Mouse (Mus musculus): ENCODE data around the gene Cep128. TPM values are rescaled to one million over a fixed set of nuclear protein-coding genes. Genes with fewer than 3 reads are reported as not detected.
A peak's percentile ranks its signal among the peaks of the same experiment; 100 is the strongest.
"Not testable (repeated sequence)": the region's sequence is repeated elsewhere in the genome, so short reads cannot be mapped to it uniquely, and the experiment has no call there.

Gene Cep128
- polyA plus RNA-seq, 1 experiment from 2014 or later = 8.6 TPM

DNA sequence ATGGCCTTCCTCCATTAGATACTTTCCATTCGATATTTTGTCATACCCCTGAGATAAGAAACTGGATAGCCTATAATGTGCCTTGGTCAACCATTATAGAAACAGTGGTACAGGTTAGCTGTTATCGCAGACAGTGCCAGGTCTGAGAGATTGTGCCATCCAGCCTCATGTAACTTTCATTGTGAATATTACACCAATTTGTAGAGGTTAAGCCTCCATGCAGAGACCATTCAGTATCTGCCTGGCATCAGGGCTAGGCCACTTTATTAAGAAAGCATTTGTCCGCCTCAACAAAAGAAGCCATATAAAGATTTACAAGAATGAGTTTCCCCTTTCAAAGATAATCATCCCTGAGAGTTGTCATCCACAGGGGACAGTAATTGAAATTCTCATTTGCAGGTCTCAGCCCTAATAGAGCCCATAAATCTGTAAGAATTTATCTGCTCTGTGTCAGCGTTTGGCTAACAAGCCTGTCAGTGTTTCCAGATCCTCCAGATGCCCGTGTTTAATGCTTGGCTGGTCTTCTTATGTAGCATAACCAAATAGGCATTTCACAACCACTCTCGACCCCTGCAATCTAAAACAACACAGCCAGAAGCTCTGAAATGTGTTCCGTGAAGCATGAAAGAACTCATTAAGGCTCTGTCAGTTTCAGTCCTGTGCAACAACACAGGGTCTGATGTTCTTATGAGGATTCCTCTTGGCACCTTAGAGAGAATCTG is 28.4 kb upstream of the Cep128 start:
- Histone ChIP-seq H3K4me1 (ENCODE audit: control insufficient read depth, insufficient read depth, low read length) (peaks cover 12% of the 10 kb centered on the region), H3K27ac (ENCODE audit: low read depth, low read length) (no peak overlapping the region), H3K4me3 (ENCODE audit: low read length) (no peak overlapping the region), H3K9me3 (ENCODE audit: control insufficient read depth, low read length) (no peaks in the 10 kb centered on the region), H3K9ac (ENCODE audit: low read depth, low read length) (no peak overlapping the region), H3K4me2 (replicated peaks; ENCODE audit: low read depth, low read length) (no peak overlapping the region), H3K36me3 (ENCODE audit: control insufficient read depth, insufficient read depth, low read length) (no peaks in the 10 kb centered on the region), H3K27me3 (ENCODE audit: control insufficient read depth, insufficient read depth, low read length) (no peaks in the 10 kb centered on the region)
- peak; percentile 91 for ATAC-seq (ENCODE audit: low FRiP score, low TSS enrichment)
- 31% methylated on average over 7 of the region's 7 CpGs for WGBS

DNA sequence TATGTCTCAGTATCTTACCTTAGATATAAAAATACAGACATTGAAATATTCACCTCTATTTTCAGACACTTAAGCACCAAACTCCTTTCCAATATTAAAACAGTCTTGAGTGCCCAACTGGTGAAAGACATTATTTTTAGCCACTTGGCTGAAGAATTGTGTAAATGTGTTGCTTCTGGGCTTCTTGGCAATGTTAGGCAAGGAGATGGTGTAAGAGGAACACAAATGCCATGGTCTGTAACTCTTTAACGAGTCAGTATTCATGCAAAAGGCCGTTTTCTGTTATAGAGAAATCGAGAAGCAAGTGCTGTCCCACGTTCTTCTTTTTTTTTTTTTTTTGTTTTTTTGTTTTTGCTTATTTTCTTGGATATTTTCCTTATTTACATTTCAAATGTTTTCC is 26.1 kb upstream of the Cep128 start:
- H3K36me3 ChIP-seq (ENCODE audit: control insufficient read depth, insufficient read depth, low read length) = no peaks in the 10 kb centered on the region
- no peaks in the 10 kb centered on the region for H3K27me3 ChIP-seq (ENCODE audit: control insufficient read depth, insufficient read depth, low read length)
- H3K4me1 ChIP-seq (ENCODE audit: control insufficient read depth, insufficient read depth, low read length) = peaks cover 12% of the 10 kb centered on the region
- WGBS = 87% methylated on average over 4 of the region's 4 CpGs
- H3K9ac ChIP-seq (ENCODE audit: low read depth, low read length) = no peak overlapping the region
- no peak overlapping the region for H3K4me2 ChIP-seq (replicated peaks; ENCODE audit: low read depth, low read length)
- H3K9me3 ChIP-seq (ENCODE audit: control insufficient read depth, low read length) = no peaks in the 10 kb centered on the region
- H3K4me3 ChIP-seq (ENCODE audit: low read length) = no peak overlapping the region
- H3K27ac ChIP-seq (ENCODE audit: low read depth, low read length) = no peak overlapping the region
- ATAC-seq (ENCODE audit: low FRiP score, low TSS enrichment) = no peak

DNA sequence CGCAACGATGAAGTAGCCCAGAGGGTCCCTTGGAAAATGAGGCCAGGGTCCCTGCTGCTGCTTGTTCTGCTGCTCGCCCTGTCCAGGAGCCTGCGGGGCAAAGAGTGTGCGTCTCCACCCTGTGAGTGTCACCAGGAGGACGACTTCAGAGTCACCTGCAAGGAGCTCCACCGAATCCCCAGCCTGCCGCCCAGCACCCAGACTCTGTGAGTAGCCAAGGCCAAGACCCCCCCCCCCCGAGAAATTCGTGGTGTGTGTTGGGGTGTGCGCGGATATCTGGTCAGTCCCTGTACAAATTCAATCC is 16.8 kb upstream of the Cep128 start:
- 8% methylated on average over 12 of the region's 12 CpGs for WGBS
- Histone ChIP-seq H3K4me2 (replicated peaks; ENCODE audit: low read depth, low read length) (peak overlapping the region; percentile 85), H3K27me3 (ENCODE audit: control insufficient read depth, insufficient read depth, low read length) (peaks cover 23% of the 10 kb centered on the region; the same call in 1 of the 2 replicates), H3K4me1 (ENCODE audit: control insufficient read depth, insufficient read depth, low read length) (peaks cover 4% of the 10 kb centered on the region; the same call in 1 of the 2 replicates), H3K9ac (ENCODE audit: low read depth, low read length) (peak overlapping the region; percentile 44; the same call in 1 of the 2 replicates), H3K36me3 (ENCODE audit: control insufficient read depth, insufficient read depth, low read length) (no peaks in the 10 kb centered on the region), H3K4me3 (ENCODE audit: low read length) (peak overlapping the region; percentile 46), H3K9me3 (ENCODE audit: control insufficient read depth, low read length) (no peaks in the 10 kb centered on the region), H3K27ac (ENCODE audit: low read depth, low read length) (no peak overlapping the region)
- ATAC-seq (ENCODE audit: low FRiP score, low TSS enrichment) = peak; percentile 24

DNA sequence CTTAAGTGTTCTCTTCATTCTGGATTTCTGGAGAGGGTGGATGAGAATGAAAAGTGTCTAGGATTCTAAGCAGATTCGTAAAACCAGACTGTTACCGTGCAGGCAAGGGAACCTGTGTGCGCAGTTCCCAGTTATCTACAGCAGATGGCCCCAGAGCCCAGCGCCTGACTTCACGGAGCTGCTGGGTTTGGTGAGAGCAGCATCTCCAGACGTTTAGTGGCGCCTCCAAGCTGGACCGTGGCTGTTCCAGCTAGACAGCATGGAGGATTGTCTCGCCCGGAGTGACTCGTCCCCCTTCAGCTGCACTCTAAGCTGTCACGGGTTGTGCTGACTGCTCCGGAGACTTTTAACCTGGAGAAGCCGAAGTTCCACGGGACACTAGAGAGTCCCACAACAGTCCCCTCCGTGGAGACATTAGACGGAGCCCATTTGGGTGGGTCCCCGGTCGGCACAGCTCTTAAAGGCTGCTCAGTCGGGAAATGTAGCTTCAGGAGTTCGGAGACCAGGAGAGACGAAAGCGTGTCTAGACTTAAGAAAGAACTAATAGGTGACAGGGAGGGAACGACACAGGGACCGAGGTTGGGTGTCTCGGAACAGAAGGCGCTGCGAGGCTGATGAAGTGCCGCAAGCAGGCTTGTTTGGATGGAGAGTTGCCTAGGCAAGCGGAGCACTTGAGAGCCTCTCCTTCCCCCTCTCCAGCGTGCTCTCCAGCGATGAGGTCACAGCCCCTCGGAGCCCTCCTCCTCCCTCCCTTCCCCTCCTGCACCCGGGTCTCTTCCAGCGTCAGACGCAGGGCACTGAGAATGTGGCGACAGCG is 16.2 kb upstream of the Cep128 start:
- no peaks in the 10 kb centered on the region for H3K36me3 ChIP-seq (ENCODE audit: control insufficient read depth, insufficient read depth, low read length)
- peak; percentile 93 for ATAC-seq (ENCODE audit: low FRiP score, low TSS enrichment)
- peak overlapping the region; percentile 46 for H3K4me3 ChIP-seq (ENCODE audit: low read length)
- WGBS = under 1% methylated on average over 36 of the region's 38 CpGs
- H3K4me1 ChIP-seq (ENCODE audit: control insufficient read depth, insufficient read depth, low read length) = peaks cover 4% of the 10 kb centered on the region; the same call in 1 of the 2 replicates
- H3K9ac ChIP-seq (ENCODE audit: low read depth, low read length) = peak overlapping the region; percentile 44; the same call in 1 of the 2 replicates
- H3K4me2 ChIP-seq (replicated peaks; ENCODE audit: low read depth, low read length) = peak overlapping the region; percentile 85
- H3K9me3 ChIP-seq (ENCODE audit: control insufficient read depth, low read length) = no peaks in the 10 kb centered on the region
- H3K27ac ChIP-seq (ENCODE audit: low read depth, low read length) = no peak overlapping the region
- H3K27me3 ChIP-seq (ENCODE audit: control insufficient read depth, insufficient read depth, low read length) = peaks cover 23% of the 10 kb centered on the region; the same call in 1 of the 2 replicates

DNA sequence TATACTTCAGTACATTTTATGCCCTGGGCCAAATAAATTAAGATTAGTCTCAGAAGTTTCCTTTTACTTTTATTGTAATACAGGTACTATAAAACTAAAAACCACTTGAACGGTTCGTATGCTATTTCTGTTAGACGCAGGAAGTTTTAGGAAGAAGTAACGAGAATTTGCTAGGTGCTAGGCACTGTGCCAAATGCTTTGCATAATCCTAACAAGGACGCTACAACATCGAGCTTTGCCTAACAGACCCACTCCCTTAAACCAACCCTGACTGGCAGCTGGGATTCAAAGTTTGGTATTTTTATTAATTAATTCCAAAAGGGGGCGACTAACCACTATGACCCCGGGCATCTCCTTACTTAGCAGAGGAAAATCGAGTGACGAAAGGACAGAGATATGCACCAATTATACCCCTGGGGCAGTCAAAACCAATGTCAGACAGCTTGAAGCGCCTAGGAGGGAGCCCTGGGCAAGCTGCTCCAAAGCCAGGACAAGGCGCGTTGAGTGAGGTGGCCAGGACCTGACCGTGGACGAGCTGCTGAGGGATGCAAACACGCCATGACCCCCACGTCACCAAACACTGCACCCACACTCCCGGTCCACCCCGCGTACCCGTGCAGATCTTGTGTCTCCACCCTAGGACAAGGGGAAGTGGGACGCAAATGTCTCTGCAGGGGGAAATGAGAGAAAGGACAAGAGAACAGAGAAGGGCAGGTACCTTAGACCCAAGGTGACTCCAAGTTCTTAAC is 519 bp downstream of the Cep128 start:
- H3K27ac ChIP-seq (ENCODE audit: low read depth, low read length) = no peak overlapping the region
- H3K36me3 ChIP-seq (ENCODE audit: control insufficient read depth, insufficient read depth, low read length) = no peaks in the 10 kb centered on the region
- peak overlapping the region; percentile 58 for H3K4me2 ChIP-seq (replicated peaks; ENCODE audit: low read depth, low read length)
- H3K4me3 ChIP-seq (ENCODE audit: low read length) = peak overlapping the region; percentile 76
- H3K9ac ChIP-seq (ENCODE audit: low read depth, low read length) = peak overlapping the region; percentile 60
- ATAC-seq (ENCODE audit: low FRiP score, low TSS enrichment) = peak; percentile 75
- H3K4me1 ChIP-seq (ENCODE audit: control insufficient read depth, insufficient read depth, low read length) = no peaks in the 10 kb centered on the region
- 7% methylated on average over 22 of the region's 22 CpGs for WGBS
- no peaks in the 10 kb centered on the region for H3K27me3 ChIP-seq (ENCODE audit: control insufficient read depth, insufficient read depth, low read length)
- H3K9me3 ChIP-seq (ENCODE audit: control insufficient read depth, low read length) = no peaks in the 10 kb centered on the region

DNA sequence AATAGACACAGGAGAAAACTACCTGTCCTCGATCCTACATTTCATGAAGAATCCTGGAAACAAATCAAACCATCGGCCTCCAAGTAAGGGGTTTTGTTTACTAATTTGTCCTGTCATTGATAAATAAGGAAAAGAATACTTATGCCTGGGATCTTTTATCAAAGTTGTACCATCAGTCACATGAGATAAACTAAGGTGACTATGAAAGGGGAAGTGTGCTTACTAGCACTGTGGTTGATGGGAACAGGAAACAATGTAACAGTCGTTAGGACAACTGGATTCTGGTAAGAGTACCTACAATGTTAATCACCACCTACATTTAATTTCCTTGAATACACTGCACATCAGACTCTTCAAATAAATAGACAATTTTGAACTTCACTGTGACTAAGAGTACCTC is 15.0 kb downstream of the Cep128 start:
- no peak for ATAC-seq (ENCODE audit: low FRiP score, low TSS enrichment)

DNA sequence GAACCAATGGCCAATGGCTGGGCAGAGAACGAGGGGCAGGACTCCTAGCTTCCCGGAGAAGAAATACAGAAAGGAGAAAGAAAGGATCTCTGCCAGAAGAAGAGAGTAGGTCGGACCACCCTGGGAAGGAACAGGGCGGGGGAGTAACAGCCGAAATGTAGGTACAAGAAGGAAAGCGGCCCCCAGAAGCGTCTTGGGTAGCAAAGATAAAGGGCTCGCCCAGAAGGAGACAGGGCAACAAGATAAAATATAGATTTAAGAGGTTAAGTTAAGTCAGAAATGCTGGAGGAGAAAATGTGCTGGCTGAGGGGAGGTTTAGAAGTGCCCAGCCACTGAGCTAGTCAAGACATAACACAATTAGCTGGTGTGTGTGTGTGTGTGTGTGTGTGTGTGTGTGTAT is 30.4 kb downstream of the Cep128 start:
- no peak overlapping the region for H3K27ac ChIP-seq (ENCODE audit: low read depth, low read length)
- H3K9ac ChIP-seq (ENCODE audit: low read depth, low read length) = no peak overlapping the region
- H3K36me3 ChIP-seq (ENCODE audit: control insufficient read depth, insufficient read depth, low read length) = no peaks in the 10 kb centered on the region
- no peak overlapping the region for H3K4me2 ChIP-seq (replicated peaks; ENCODE audit: low read depth, low read length)
- no peaks in the 10 kb centered on the region for H3K27me3 ChIP-seq (ENCODE audit: control insufficient read depth, insufficient read depth, low read length)
- H3K4me1 ChIP-seq (ENCODE audit: control insufficient read depth, insufficient read depth, low read length) = no peaks in the 10 kb centered on the region
- ATAC-seq (ENCODE audit: low FRiP score, low TSS enrichment) = no peak
- WGBS = 88% methylated on average over 8 of the region's 8 CpGs
- H3K9me3 ChIP-seq (ENCODE audit: control insufficient read depth, low read length) = no peaks in the 10 kb centered on the region
- no peak overlapping the region for H3K4me3 ChIP-seq (ENCODE audit: low read length)

More for the DNA sequence above, 15.0 kb downstream of the Cep128 start:
- no peaks in the 10 kb centered on the region for H3K27me3 ChIP-seq (ENCODE audit: control insufficient read depth, insufficient read depth, low read length)
- H3K9ac ChIP-seq (ENCODE audit: low read depth, low read length) = no peak overlapping the region
- no peak overlapping the region for H3K27ac ChIP-seq (ENCODE audit: low read depth, low read length)
- H3K4me3 ChIP-seq (ENCODE audit: low read length) = no peak overlapping the region
- H3K9me3 ChIP-seq (ENCODE audit: control insufficient read depth, low read length) = no peaks in the 10 kb centered on the region
- 93% methylated on average over 3 of the region's 3 CpGs for WGBS
- no peak overlapping the region for H3K4me2 ChIP-seq (replicated peaks; ENCODE audit: low read depth, low read length)
- H3K4me1 ChIP-seq (ENCODE audit: control insufficient read depth, insufficient read depth, low read length) = no peaks in the 10 kb centered on the region
- H3K36me3 ChIP-seq (ENCODE audit: control insufficient read depth, insufficient read depth, low read length) = no peaks in the 10 kb centered on the region; the same call in 1 of the 2 replicates

DNA sequence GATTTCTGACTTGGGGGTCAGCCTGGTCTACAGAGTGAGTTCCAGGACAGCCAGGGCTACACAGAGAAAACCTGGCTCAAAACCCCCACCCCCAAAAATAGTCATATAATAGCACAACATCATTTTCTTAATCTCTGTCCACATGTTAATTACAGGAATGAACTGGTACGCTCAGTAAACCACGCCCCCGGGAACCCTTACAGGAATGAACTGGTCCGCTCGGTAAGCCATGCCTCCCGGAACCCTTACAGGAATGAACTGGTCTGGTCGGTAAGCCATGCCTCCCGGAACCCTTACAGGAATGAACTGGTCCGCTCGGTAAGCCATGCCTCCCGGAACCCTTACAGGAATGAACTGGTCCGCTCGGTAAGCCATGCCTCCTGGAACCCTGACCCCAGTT is 45.6 kb downstream of the Cep128 start:
- H3K4me3 ChIP-seq (ENCODE audit: low read length); H3K27me3 ChIP-seq (ENCODE audit: control insufficient read depth, insufficient read depth, low read length); H3K4me2 ChIP-seq (replicated peaks; ENCODE audit: low read depth, low read length); H3K27ac ChIP-seq (ENCODE audit: low read depth, low read length); H3K9me3 ChIP-seq (ENCODE audit: control insufficient read depth, low read length); H3K9ac ChIP-seq (ENCODE audit: low read depth, low read length); H3K36me3 ChIP-seq (ENCODE audit: control insufficient read depth, insufficient read depth, low read length); ATAC-seq (ENCODE audit: low FRiP score, low TSS enrichment); H3K4me1 ChIP-seq (ENCODE audit: control insufficient read depth, insufficient read depth, low read length): not testable (repeated sequence)
- WGBS = 95% methylated on average over 13 of the region's 13 CpGs
